Comparison of ENCODE assay signal across 8 mouse cellular contexts in the genomic region with DNA sequence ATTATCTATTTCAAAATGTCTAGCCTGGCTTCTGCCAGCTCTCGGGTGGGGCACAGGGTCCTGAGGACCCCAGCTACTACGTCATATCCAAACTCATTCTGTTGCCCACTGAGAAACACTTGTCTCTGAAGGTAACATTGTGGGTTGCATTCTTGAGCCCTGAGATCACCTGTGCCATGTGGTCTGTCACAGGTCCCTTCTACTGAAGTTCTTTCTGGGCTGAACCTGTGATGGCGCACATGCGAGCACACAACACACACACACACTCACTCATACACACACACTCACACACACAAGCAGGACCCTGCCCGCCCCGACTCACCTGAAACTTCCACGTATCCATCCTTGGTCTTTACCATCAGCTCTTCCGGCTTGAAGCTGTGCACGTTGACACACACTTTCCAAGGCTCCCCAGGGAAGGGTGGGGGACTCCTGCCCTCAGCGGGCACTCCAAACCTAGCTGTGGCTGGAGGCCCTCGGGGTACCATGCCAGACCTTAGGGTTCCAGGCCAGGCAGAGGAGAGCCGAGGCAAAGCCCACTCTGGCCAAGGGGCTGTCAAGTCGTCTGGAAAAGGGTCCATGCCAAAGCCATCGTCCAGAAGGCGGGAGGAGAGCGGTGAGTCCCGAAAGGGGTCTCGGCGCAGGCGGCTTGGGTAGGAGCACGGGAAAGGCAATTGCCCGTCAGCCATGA. TPM values are rescaled to one million over a fixed set of nuclear protein-coding genes. Genes with fewer than 3 reads are reported as not detected.
DNase-seq lines count a peak whose midpoint lies in the region; ATAC-seq lines count a peak whose summit lies in the region.

No protein-coding gene starts in this region.

- WGBS in embryonic facial prominence, embryonic 14.5 days, result 51% methylated on average over 22 of the region's 22 CpGs
- WGBS in intestine, embryonic 14.5 days, result 52% methylated on average over 22 of the region's 22 CpGs
- WGBS in midbrain, embryonic 12.5 days, result 58% methylated on average over 22 of the region's 22 CpGs

- peak; percentile 49 for DNase-seq in left cerebral cortex, postnatal 4 days
- no peak for DNase-seq in left cerebral cortex, postnatal 10 days (ENCODE audit: extremely low spot score in 1 of 2, low spot score in 2 of 2)
- no peak for DNase-seq in embryonic facial prominence, embryonic 14.5 days (ENCODE audit: low spot score)
- no peak for DNase-seq in intestine, embryonic 14.5 days (ENCODE audit: low spot score)
- no peak for DNase-seq in right cerebral cortex, adult 2 months (ENCODE audit: low spot score in 2 of 2)
- no peak for DNase-seq in retina, embryonic 14.5 days (ENCODE audit: low spot score)

- H3K27ac ChIP-seq in embryonic facial prominence, embryonic 14.5 days (replicated peaks; ENCODE audit: low read depth, low read length), result peak overlapping the region; percentile 56
- H3K27ac ChIP-seq in intestine, embryonic 14.5 days (ENCODE audit: low read depth), result peak overlapping the region; percentile 24; the same call in 1 of the 2 replicates
- H3K27ac ChIP-seq in midbrain, embryonic 12.5 days (replicated peaks), result no peak overlapping the region

- H3K4me3 ChIP-seq in embryonic facial prominence, embryonic 14.5 days (ENCODE audit: low read depth, low read length), result peak overlapping the region; percentile 39
- peak overlapping the region; percentile 31 for H3K4me3 ChIP-seq in intestine, embryonic 14.5 days (ENCODE audit: low read depth, low read length)
- peak overlapping the region; percentile 26 for H3K4me3 ChIP-seq in midbrain, embryonic 12.5 days

- no peaks in the 10 kb centered on the region for H3K9me3 ChIP-seq in embryonic facial prominence, embryonic 14.5 days (ENCODE audit: control insufficient read depth, low read length)
- H3K9me3 ChIP-seq in intestine, embryonic 14.5 days (ENCODE audit: control insufficient read depth, low read length), result no peaks in the 10 kb centered on the region
- H3K9me3 ChIP-seq in midbrain, embryonic 12.5 days, result no peaks in the 10 kb centered on the region

- H3K9ac ChIP-seq in embryonic facial prominence, embryonic 14.5 days (ENCODE audit: low read depth, low read length), result peak overlapping the region; percentile 64
- H3K9ac ChIP-seq in intestine, embryonic 14.5 days (ENCODE audit: low read length), result peak overlapping the region; percentile 48
- H3K9ac ChIP-seq in midbrain, embryonic 12.5 days (replicated peaks), result 0 out of 2 replicates have a peak overlapping the region, but pooled peaks have one; percentile 56

- H3K4me2 ChIP-seq in embryonic facial prominence, embryonic 14.5 days (ENCODE audit: low read depth, low read length), result peak overlapping the region; percentile 79
- peak overlapping the region; percentile 52 for H3K4me2 ChIP-seq in intestine, embryonic 14.5 days (ENCODE audit: low read length)
- H3K4me2 ChIP-seq in midbrain, embryonic 12.5 days (replicated peaks), result peak overlapping the region; percentile 47

- intact Hi-C loops in left cerebral cortex, postnatal 4 days (cut with DNase I), result no loop called here
- intact Hi-C loops in left cerebral cortex, postnatal 10 days (cut with DNase I), result no loop called here

- H3K27me3 ChIP-seq in embryonic facial prominence, embryonic 14.5 days (replicated peaks; ENCODE audit: control insufficient read depth, insufficient read depth, low read length), result no peaks in the 10 kb centered on the region; the same call in 1 of the 2 replicates
- H3K27me3 ChIP-seq in intestine, embryonic 14.5 days (replicated peaks; ENCODE audit: control insufficient read depth, insufficient read depth, low read length), result no peaks in the 10 kb centered on the region
- peaks cover 15% of the 10 kb centered on the region for H3K27me3 ChIP-seq in midbrain, embryonic 12.5 days

- H3K36me3 ChIP-seq in embryonic facial prominence, embryonic 14.5 days (ENCODE audit: control insufficient read depth, insufficient read depth, low read length), result no peaks in the 10 kb centered on the region
- no peaks in the 10 kb centered on the region for H3K36me3 ChIP-seq in intestine, embryonic 14.5 days (ENCODE audit: control insufficient read depth, insufficient read depth, low read length)
- H3K36me3 ChIP-seq in midbrain, embryonic 12.5 days, result no peaks in the 10 kb centered on the region

- ATAC-seq in embryonic facial prominence, embryonic 14.5 days (ENCODE audit: low read depth), result no peak
- no peak for ATAC-seq in intestine, embryonic 14.5 days (replicated peaks; ENCODE audit: low FRiP score, low TSS enrichment, low read depth)
- ATAC-seq in midbrain, embryonic 12.5 days (ENCODE audit: low FRiP score, low read depth), result no peak
- ATAC-seq in erythroid progenitor cell, adult 5-6 weeks (replicated peaks; ENCODE audit: low FRiP score, poor library complexity, severe bottlenecking), result no peak

- H3K4me1 ChIP-seq in embryonic facial prominence, embryonic 14.5 days (ENCODE audit: control insufficient read depth, insufficient read depth, low read length), result peaks cover 20% of the 10 kb centered on the region
- peaks cover 16% of the 10 kb centered on the region for H3K4me1 ChIP-seq in intestine, embryonic 14.5 days (replicated peaks; ENCODE audit: control insufficient read depth, insufficient read depth, low read length)
- H3K4me1 ChIP-seq in midbrain, embryonic 12.5 days, result peaks cover 43% of the 10 kb centered on the region

RNA-seq across cellular contexts. Expression of a gene that starts 0.7 kb away (rescaled TPM):
- total RNA-seq in left cerebral cortex, postnatal 4 days (2021), result 1 to 10 TPM; 4.0 to 5.6 TPM
- total RNA-seq in left cerebral cortex, postnatal 10 days (2021), result 1 to 10 TPM; 4.1 to 6.3 TPM
- polyA plus RNA-seq in embryonic facial prominence, embryonic 14.5 days (2014; fragmentation: Nextera tagmentation; extraction: Ambion mirVana), result 18.4 and 27.3 TPM in 2 replicates
- 9.5 and 11.2 TPM in 2 replicates for polyA plus RNA-seq in intestine, embryonic 14.5 days (2014; fragmentation: Nextera tagmentation; extraction: Ambion mirVana)
- 5.7 and 6.0 TPM in 2 replicates for polyA plus RNA-seq in midbrain, embryonic 12.5 days (2016; fragmentation: Nextera tagmentation; extraction: Ambion mirVana)
- not detected in 2 replicates for total RNA-seq in erythroid progenitor cell, adult 5-6 weeks (2015; ENCODE audit: low replicate concordance)
- not detected in 2 replicates for total RNA-seq in erythroid progenitor cell, adult 5-6 weeks (2017; ENCODE audit: low replicate concordance)

Comparison
In these comparisons a context has a peak if more than half of its experiments do, and no peak if none do; other contexts are left out.
1. RNA of a gene that starts 0.7 kb away (total RNA-seq): 4.1 to 6.3 TPM in left cerebral cortex, postnatal 10 days and 4.0 to 5.6 TPM in left cerebral cortex, postnatal 4 days; not detected in erythroid progenitor cell, adult 5-6 weeks; every median in the first group is over 4 times any median in the second.
2. Peak in every context shown above with its lines, with median percentiles within 50 percentile points of each other: H3K4me2 ChIP-seq, H3K4me3 ChIP-seq and H3K9ac ChIP-seq.